Mouse (Mus musculus) midbrain, embryonic 11.5 days (tissue): Measurements from ENCODE around the gene Cct8l1. TPM values are rescaled to one million over a fixed set of nuclear protein-coding genes. Genes with fewer than 3 reads are reported as not detected.
A peak's percentile ranks its signal among the peaks of the same experiment; 100 is the strongest.

Source experiments
- ATAC-seq: fragments of 200-750 bp; cut with Nextera tagmentation; 2 replicates; pipeline ENCODE4 v1.8.0; 2017; ENCODE audit warnings: moderate TSS enrichment, moderate library complexity; ENCODE audit not compliant: low FRiP score
- DNase-seq: peaks from one replicate; pipeline ENCODE4 v3.0.0; 2015; ENCODE audit warnings: low spot score; ENCODE audit errors: missing footprints
- H3K27ac ChIP-seq: fragments of 300-500 bp; sonication (generic); 2 replicates; pipeline ENCODE4 v1.5.1; 2014; ENCODE audit warnings: low read depth, low read length
- H3K27me3 ChIP-seq: fragments of 300-500 bp; sonication (generic); 2 replicates; pipeline ENCODE4 v1.6.1; 2014; ENCODE audit warnings: mild to moderate bottlenecking, low read length, moderate library complexity, mixed read lengths; ENCODE audit not compliant: control insufficient read depth, insufficient read depth
- H3K36me3 ChIP-seq: fragments of 300-500 bp; sonication (generic); 2 replicates; pipeline ENCODE4 v1.6.1; 2014; ENCODE audit warnings: mild to moderate bottlenecking, low read length, moderate library complexity, mixed read lengths; ENCODE audit not compliant: control insufficient read depth, insufficient read depth
- H3K4me1 ChIP-seq: fragments of 300-500 bp; sonication (generic); 2 replicates; pipeline ENCODE4 v1.6.1; 2014; ENCODE audit warnings: low read length; ENCODE audit not compliant: control insufficient read depth, insufficient read depth
- H3K4me2 ChIP-seq: fragments of 300-500 bp; sonication (generic); 2 replicates; pipeline ENCODE4 v1.6.1; 2014; ENCODE audit warnings: mild to moderate bottlenecking, moderate library complexity
- H3K4me3 ChIP-seq: fragments of 300-500 bp; sonication (generic); 2 replicates; pipeline ENCODE4 v1.5.1; 2014; ENCODE audit warnings: low read depth, low read length
- H3K9ac ChIP-seq: fragments of 300-500 bp; sonication (generic); 2 replicates; pipeline ENCODE4 v1.6.1; 2014; ENCODE audit warnings: low read length
- H3K9me3 ChIP-seq: fragments of 300-500 bp; sonication (generic); 2 replicates; pipeline ENCODE4 v1.6.1; 2016; ENCODE audit warnings: low read length; ENCODE audit not compliant: control insufficient read depth
- WGBS: fragments of 180-500 bp; shearing (Covaris S2); extraction: QIAGEN DNeasy Blood & Tissue Kit; methylation state at CpG from one replicate; pipeline ENCODE4 v1.1.7; 2014; 5-methylcytosine and 5-hydroxymethylcytosine counted together
- polyA plus RNA-seq: library from polyadenylated mRNA; unstranded; fragments of >200 nt; fragmentation: Nextera tagmentation; extraction: Ambion mirVana; gene quantifications from 2 replicates; pipeline ENCODE4 v1.2.1, GENCODE M21; 2014

The Cct8l1 gene
- polyA plus RNA-seq, 1 experiment from 2014 or later, result not detected

DNA sequence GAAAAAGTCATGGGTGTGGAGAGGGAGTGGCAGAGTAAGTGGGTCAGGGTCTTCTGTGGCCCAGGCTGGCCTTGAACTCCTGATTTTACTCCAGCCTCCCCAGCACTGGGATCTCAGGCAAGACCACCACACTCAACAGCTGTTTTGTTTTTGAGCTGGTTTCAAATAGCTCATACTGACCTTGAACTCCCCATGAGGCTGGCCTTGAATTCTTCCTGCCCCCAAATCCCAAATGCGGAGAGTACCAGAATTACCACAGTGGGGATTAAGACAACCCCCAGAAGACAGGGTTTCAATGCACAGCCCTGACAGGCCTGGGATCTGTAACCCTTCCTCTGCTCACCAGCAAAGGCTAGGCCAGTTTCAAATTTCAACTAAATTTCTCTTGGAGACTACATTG is 12.1 kb downstream of the Cct8l1 start:
- DNase-seq (no peak), ATAC-seq (no peak)
- H3K9me3 ChIP-seq, result no peaks in the 10 kb centered on the region
- H3K4me1 ChIP-seq, result peaks cover 4% of the 10 kb centered on the region
- no peak overlapping the region for H3K4me3 ChIP-seq
- no peaks in the 10 kb centered on the region for H3K27me3 ChIP-seq
- no peak overlapping the region for H3K9ac ChIP-seq
- H3K27ac ChIP-seq, result no peak overlapping the region
- no peak overlapping the region for H3K4me2 ChIP-seq
- H3K36me3 ChIP-seq, result no peaks in the 10 kb centered on the region
- 63% methylated on average over 1 of the region's 1 CpGs for WGBS

DNA sequence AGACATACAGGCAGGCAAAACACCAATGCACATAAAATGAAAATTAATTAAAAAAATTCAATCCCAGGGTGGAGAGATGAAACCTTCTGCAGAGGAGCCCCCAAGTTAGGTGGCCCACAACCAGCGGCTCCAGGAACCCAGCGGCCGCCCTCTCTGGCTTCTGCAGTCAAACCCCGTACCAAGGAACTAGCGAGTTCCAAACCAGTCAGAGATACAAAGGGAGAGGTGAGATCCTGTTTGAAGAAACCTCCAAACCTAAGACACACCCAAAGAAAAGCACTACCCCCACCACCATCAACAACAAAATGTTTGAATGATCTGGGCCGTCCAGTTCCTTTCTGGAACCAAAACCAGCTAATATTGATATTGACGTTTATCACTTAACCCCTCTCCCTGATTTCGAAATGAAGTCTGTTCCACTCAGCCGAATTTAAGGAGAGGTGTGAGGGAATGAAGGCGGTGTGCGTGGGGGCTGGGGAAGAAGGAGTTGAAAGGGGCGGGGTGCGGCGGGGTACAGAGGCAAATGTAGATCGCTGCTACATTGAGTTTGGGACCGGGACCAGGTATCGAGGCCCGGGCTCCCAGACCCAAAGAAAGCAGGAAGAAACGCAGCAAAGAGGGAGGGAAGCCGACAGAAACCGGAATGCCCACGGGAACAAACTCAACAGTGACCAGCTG is 13.1 kb downstream of the Cct8l1 start:
- Histone ChIP-seq H3K4me2 (peak overlapping the region; percentile 69), H3K4me1 (peaks cover 4% of the 10 kb centered on the region), H3K4me3 (peak overlapping the region; percentile 60), H3K27me3 (no peaks in the 10 kb centered on the region), H3K9ac (peak overlapping the region; percentile 65), H3K9me3 (no peaks in the 10 kb centered on the region), H3K27ac (peak overlapping the region; percentile 57; the same call in 1 of the 2 replicates), H3K36me3 (no peaks in the 10 kb centered on the region)
- DNase-seq (peak; percentile 84), ATAC-seq (no peak)
- 12% methylated on average over 22 of the region's 22 CpGs for WGBS

DNA sequence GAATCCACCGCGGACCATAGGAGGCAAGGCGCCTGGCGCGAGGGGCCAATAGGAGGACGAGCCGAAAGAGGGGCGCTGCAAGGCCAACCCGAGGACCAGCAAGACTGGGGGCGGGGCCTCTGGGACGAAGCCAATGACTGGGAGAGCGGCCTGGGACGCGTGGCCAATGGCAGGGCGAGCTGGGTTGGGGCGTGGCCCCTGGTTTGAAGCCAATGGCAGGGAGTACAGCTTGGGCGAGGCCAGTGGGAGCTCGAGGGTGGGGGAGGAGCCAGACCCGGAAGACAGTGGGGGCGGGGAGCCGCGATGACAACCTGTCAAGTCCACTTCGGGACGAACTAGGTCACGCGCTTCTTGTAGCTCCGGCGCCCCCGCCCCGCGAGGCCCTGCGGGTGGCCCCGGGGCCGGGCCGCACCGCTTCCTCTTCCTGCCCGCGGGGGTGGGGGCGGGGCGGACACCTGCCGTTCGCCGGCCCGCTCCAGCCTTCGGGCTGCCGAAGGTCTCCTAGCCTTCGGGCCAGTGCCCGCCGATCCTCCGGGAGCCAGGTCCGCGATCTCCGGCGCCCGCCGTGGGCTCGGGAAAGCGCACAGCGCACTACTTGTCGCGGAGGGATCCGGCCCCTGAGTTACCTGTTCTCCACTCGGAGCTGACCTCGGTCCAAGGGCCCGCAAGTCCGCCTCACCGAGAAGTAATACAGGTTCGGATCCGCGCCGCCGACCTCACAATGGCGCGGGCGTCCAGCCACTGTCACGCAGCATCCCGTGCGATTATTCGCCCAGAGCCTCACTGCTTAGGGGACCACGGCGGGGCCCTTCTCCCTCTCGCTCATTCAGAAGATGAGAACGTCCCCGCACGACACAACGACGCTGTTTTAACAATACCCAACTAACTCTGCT is 13.9 kb downstream of the Cct8l1 start:
- Histone ChIP-seq H3K4me2 (peak overlapping the region; percentile 69), H3K4me3 (peak overlapping the region; percentile 60), H3K9ac (peak overlapping the region; percentile 72), H3K27me3 (no peaks in the 10 kb centered on the region), H3K36me3 (no peaks in the 10 kb centered on the region), H3K9me3 (no peaks in the 10 kb centered on the region), H3K27ac (peak overlapping the region; percentile 90), H3K4me1 (peaks cover 4% of the 10 kb centered on the region)
- DNase-seq (peak; percentile 100), ATAC-seq (peak; percentile 100)
- WGBS, result under 1% methylated on average over 76 of the region's 87 CpGs

DNA sequence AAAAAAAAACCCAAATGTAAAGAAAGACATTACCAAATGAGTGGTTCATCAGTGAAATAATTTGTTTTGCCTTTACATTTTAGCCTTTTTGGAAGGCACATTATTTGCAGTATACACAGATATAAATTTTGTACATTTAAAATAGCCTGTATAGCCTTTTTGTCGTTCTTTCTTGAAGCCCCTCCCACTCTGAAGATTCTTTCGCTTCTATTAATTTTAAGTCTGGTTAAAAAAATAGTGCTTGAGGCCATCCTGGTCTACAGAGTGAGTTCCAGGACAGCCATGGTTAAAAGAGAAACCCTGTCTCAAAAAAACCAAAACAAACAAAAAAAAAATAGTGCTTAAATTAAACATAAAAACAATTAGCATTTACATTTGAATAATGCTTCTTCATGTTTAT is 14.8 kb downstream of the Cct8l1 start:
- peaks cover 4% of the 10 kb centered on the region for H3K4me1 ChIP-seq
- H3K9ac ChIP-seq, result no peak overlapping the region
- peak overlapping the region; percentile 60 for H3K4me3 ChIP-seq
- no peak for ATAC-seq
- H3K4me2 ChIP-seq, result peak overlapping the region; percentile 69
- 42% methylated on average over 2 of the region's 2 CpGs for WGBS
- H3K27ac ChIP-seq, result no peak overlapping the region
- no peaks in the 10 kb centered on the region for H3K36me3 ChIP-seq
- H3K27me3 ChIP-seq, result no peaks in the 10 kb centered on the region
- no peaks in the 10 kb centered on the region for H3K9me3 ChIP-seq
- no peak for DNase-seq

DNA sequence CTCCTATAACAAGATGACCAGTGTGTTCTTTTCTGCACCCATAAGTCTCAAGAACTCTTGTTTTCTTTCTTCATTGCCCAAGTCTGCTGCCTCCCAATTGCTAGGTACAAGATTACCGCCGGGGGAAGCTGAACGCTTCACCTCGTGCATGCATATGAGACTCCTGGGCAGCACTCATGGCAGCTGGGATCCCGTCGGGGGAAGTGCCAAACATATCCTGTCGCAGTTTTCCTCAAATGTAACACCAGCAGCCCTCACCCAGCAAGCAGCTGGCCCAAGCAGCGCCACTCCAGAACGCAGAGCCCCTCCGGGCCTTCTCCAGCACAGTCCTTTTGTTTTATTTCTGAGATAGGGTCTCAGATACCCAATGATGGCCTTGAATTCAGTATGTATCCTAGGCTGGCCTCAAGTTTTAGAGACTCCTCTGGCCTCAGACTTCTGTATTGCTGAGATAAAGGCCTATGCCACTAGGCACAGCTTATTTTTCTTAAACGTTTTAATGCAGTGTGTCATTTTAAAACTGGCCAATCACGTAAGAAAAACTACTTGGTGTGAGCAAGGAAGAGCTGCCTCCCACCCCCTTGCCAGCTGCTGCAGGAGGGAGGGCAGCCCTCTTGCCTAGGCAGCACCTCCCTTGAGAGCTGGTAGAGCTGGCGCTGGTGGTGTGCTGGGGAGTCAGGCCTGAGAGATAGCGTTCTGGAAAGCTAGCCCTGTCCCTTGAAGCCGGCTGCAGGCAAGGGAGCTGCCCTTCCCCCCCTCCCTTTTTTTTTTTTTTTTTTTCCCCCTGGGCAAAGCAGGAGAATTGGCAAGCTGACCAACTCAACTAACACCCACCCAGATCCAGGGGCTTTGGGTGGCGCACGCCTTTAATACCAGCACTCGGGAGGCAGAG is 16.6 kb downstream of the Cct8l1 start:
- no peaks in the 10 kb centered on the region for H3K9me3 ChIP-seq
- no peak overlapping the region for H3K27ac ChIP-seq
- no peak for DNase-seq
- WGBS, result 52% methylated on average over 18 of the region's 18 CpGs
- no peaks in the 10 kb centered on the region for H3K27me3 ChIP-seq
- no peak overlapping the region for H3K9ac ChIP-seq
- H3K4me1 ChIP-seq, result peaks cover 4% of the 10 kb centered on the region
- no peak overlapping the region for H3K4me3 ChIP-seq
- ATAC-seq, result no peak
- no peak overlapping the region for H3K4me2 ChIP-seq
- H3K36me3 ChIP-seq, result no peaks in the 10 kb centered on the region

DNA sequence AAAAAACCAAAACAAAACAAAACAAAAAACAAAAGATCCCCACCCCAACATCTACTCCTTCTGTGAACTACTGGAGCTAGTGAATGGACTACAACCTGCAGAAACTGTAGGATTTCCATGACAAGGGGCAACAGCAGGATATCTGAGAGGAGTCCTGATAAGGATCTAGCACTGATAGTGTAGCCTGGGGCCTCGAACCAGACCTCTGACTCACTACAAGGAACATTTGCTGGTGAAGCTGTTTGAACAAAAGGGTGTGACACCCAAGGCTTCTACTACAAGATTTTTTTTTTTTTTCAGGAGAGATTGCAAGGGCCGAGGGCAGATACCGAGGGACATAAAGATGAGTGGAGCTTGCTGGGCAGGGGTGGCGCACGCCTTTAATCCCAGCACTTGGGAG is 17.4 kb downstream of the Cct8l1 start:
- no peak overlapping the region for H3K9ac ChIP-seq
- H3K27me3 ChIP-seq, result no peaks in the 10 kb centered on the region
- no peak overlapping the region for H3K4me2 ChIP-seq
- H3K36me3 ChIP-seq, result no peaks in the 10 kb centered on the region
- H3K4me1 ChIP-seq, result peaks cover 4% of the 10 kb centered on the region
- no peak overlapping the region for H3K27ac ChIP-seq
- no peak overlapping the region for H3K4me3 ChIP-seq
- DNase-seq, result no peak
- whole genome bisulfite sequencing, result 84% methylated on average over 5 of the region's 5 CpGs
- no peaks in the 10 kb centered on the region for H3K9me3 ChIP-seq
- no peak for ATAC-seq

DNA sequence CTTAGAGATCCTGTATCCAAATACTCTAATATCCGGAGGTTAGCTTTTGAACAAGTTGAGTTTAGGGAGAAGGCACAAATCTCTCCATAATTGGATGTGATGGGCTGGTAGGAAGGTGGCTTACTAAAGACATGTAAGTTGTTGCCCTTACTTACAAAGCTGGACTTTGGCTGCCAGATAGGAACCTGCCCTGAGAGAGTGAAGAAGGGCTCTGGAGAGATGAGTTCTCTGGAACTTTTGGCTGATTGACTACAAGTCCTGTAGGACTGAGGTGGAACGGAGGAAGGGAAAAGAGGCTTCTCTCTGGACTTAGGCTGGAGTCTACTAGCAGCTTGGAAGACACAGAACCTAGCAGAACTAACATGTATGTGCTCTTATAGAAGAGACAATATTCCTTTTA is 19.7 kb downstream of the Cct8l1 start:
- no peak overlapping the region for H3K4me3 ChIP-seq
- no peaks in the 10 kb centered on the region for H3K27me3 ChIP-seq
- DNase-seq (no peak), ATAC-seq (no peak)
- H3K27ac ChIP-seq, result no peak overlapping the region
- H3K4me1 ChIP-seq, result no peaks in the 10 kb centered on the region
- H3K36me3 ChIP-seq, result no peaks in the 10 kb centered on the region
- no peak overlapping the region for H3K4me2 ChIP-seq
- 86% methylated on average over 2 of the region's 2 CpGs for WGBS
- H3K9me3 ChIP-seq, result no peaks in the 10 kb centered on the region
- no peak overlapping the region for H3K9ac ChIP-seq

DNA sequence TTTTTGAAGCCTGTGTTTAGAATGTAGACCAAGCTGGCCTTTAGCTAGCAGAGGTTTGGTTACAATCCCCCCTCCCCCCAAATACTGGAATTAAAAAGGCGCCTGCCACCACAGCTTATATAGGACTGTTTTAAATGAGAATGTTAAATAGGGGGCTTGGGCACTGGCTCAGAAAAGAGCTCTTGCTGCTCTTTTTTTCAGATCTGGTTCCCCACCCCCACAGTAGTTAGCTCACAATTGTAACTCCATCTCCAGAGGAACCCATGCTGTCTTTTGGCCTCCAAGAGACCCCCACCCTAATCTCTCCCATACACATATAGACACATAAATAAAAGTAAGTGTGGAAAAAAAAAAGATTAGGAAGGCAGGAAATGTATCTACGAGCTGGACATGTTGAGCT is 20.6 kb downstream of the Cct8l1 start:
- no peak for DNase-seq
- H3K4me1 ChIP-seq, result no peaks in the 10 kb centered on the region
- no peaks in the 10 kb centered on the region for H3K9me3 ChIP-seq
- H3K4me3 ChIP-seq, result no peak overlapping the region
- no peak for ATAC-seq
- no peak overlapping the region for H3K9ac ChIP-seq
- H3K27ac ChIP-seq, result no peak overlapping the region
- H3K4me2 ChIP-seq, result no peak overlapping the region
- H3K27me3 ChIP-seq, result no peaks in the 10 kb centered on the region
- H3K36me3 ChIP-seq, result no peaks in the 10 kb centered on the region
- WGBS, result 44% methylated on average over 2 of the region's 2 CpGs
